Mouse (Mus musculus) intestine, embryonic 16.5 days (tissue): ENCODE results near the gene 2310033P09Rik. TPM values are rescaled to one million over a fixed set of nuclear protein-coding genes. Genes with fewer than 3 reads are reported as not detected.
A peak's percentile ranks its signal among the peaks of the same experiment; 100 is the strongest.

Source experiments
- ATAC-seq: fragments of 200-750 bp; cut with Nextera tagmentation; 2 replicates; pipeline ENCODE4 v1.8.0; 2017; ENCODE audit warnings: moderate TSS enrichment, moderate library complexity
- H3K27ac ChIP-seq: fragments of 300-500 bp; sonication (generic); 2 replicates; pipeline ENCODE4 v1.5.1; 2014; ENCODE audit warnings: mild to moderate bottlenecking, low read length
- H3K27me3 ChIP-seq: fragments of 300-500 bp; sonication (generic); replicated peaks from 2 replicates; pipeline ENCODE4 v1.6.1; 2014; ENCODE audit warnings: low read length, control low read depth, mixed read lengths; ENCODE audit not compliant: control insufficient read depth, insufficient read depth
- H3K36me3 ChIP-seq: fragments of 300-500 bp; sonication (generic); 2 replicates; pipeline ENCODE4 v1.6.1; 2014; ENCODE audit warnings: low read length, control low read depth; ENCODE audit not compliant: control insufficient read depth, insufficient read depth
- H3K4me1 ChIP-seq: fragments of 300-500 bp; sonication (generic); 2 replicates; pipeline ENCODE4 v1.6.1; 2014; ENCODE audit warnings: low read length, control low read depth, mixed read lengths; ENCODE audit not compliant: control insufficient read depth, insufficient read depth
- H3K4me2 ChIP-seq: fragments of 300-500 bp; sonication (generic); 2 replicates; pipeline ENCODE4 v1.6.1; 2014; ENCODE audit warnings: low read depth, low read length, control low read depth
- H3K4me3 ChIP-seq: fragments of 300-500 bp; sonication (generic); 2 replicates; pipeline ENCODE4 v1.5.1; 2014; ENCODE audit warnings: mild to moderate bottlenecking, low read length
- H3K9ac ChIP-seq: fragments of 300-500 bp; sonication (generic); 2 replicates; pipeline ENCODE4 v1.6.1; 2014; ENCODE audit warnings: low read depth, low read length
- H3K9me3 ChIP-seq: fragments of 300-500 bp; sonication (generic); 2 replicates; pipeline ENCODE4 v1.6.1; 2016; ENCODE audit warnings: low read length, control low read depth; ENCODE audit not compliant: control insufficient read depth
- WGBS: fragments of 180-500 bp; shearing (Covaris S2); extraction: QIAGEN DNeasy Blood & Tissue Kit; methylation state at CpG from one replicate; pipeline ENCODE4 v1.1.7; 2014; 5-methylcytosine and 5-hydroxymethylcytosine counted together
- polyA plus RNA-seq: library from polyadenylated mRNA; unstranded; fragments of >200 nt; fragmentation: Nextera tagmentation; extraction: Ambion mirVana; gene quantifications from 2 replicates; pipeline ENCODE4 v1.2.1, GENCODE M21; 2015

2310033P09Rik gene
- polyA plus RNA-seq, 1 experiment from 2014 or later, result 33.1 TPM

- Histone ChIP-seq H3K27ac (peak overlapping the region; percentile 94), H3K4me1 (peaks cover 6% of the 10 kb centered on the region), H3K9ac (peak overlapping the region; percentile 81), H3K4me3 (peak overlapping the region; percentile 75), H3K4me2 (peak overlapping the region; percentile 85), H3K9me3 (no peaks in the 10 kb centered on the region), H3K27me3 (no peaks in the 10 kb centered on the region), H3K36me3 (no peaks in the 10 kb centered on the region)
- ATAC-seq, result peak; percentile 96
- WGBS, result under 1% methylated on average over 56 of the region's 59 CpGs
These were observed 16.7 kb upstream of the 2310033P09Rik start for GRCm38 (mm10) chr11:59191231-59192058.

- WGBS, result 6% methylated on average over 16 of the region's 16 CpGs
- Histone ChIP-seq H3K4me1 (peaks cover 6% of the 10 kb centered on the region), H3K9ac (peak within 1 kb of the TSS; percentile 81), H3K27me3 (no peaks in the 10 kb centered on the region), H3K4me3 (peak within 1 kb of the TSS; percentile 75), H3K9me3 (no peaks in the 10 kb centered on the region), H3K4me2 (peak within 1 kb of the TSS; percentile 85), H3K27ac (peak within 1 kb of the TSS; percentile 94), H3K36me3 (no peaks in the 10 kb centered on the region)
- ATAC-seq, result no peak; the same call in 1 of the 2 replicates
These were observed 16.1 kb upstream of the 2310033P09Rik start, which contains the start of gene Guk1 for GRCm38 (mm10) chr11:59192059-59192386. TSS of gene Guk1 (minus strand) at chr11:59192212.

- ATAC-seq, result no peak
- H3K4me3 ChIP-seq, result no peak overlapping the region
These were observed 11.9 kb upstream of the 2310033P09Rik start for GRCm38 (mm10) chr11:59196230-59196629.

GRCm38 (mm10) chr11:59201216-59202002 lies 6.7 kb upstream of the 2310033P09Rik start:
- H3K9ac ChIP-seq, result peak overlapping the region; percentile 86
- ATAC-seq, result peak; percentile 22
- WGBS, result 29% methylated on average over 16 of the region's 16 CpGs
- peaks cover 16% of the 10 kb centered on the region for H3K4me1 ChIP-seq
- H3K4me2 ChIP-seq, result peak overlapping the region; percentile 83
- H3K27me3 ChIP-seq, result no peaks in the 10 kb centered on the region
- no peaks in the 10 kb centered on the region for H3K9me3 ChIP-seq
- H3K4me3 ChIP-seq, result peak overlapping the region; percentile 92
- peak overlapping the region; percentile 79 for H3K27ac ChIP-seq
- peaks cover 7% of the 10 kb centered on the region; the same call in 1 of the 2 replicates for H3K36me3 ChIP-seq

More at GRCm38 (mm10) chr11:59196230-59196629, 11.9 kb upstream of the 2310033P09Rik start:
- H3K36me3 ChIP-seq, result 0 out of 2 replicates have a peak, but pooled peaks cover 3% of the 10 kb centered on the region
- H3K9me3 ChIP-seq, result no peaks in the 10 kb centered on the region
- H3K27ac ChIP-seq, result no peak overlapping the region
- no peak overlapping the region for H3K4me2 ChIP-seq
- no peaks in the 10 kb centered on the region for H3K27me3 ChIP-seq
- peaks cover 6% of the 10 kb centered on the region for H3K4me1 ChIP-seq
- no peak overlapping the region for H3K9ac ChIP-seq

- H3K27ac ChIP-seq, result peak within 1 kb of the TSS; percentile 79
- peaks cover 16% of the 10 kb centered on the region for H3K4me1 ChIP-seq
- under 1% methylated on average over 63 of the region's 63 CpGs for WGBS
- peak within 1 kb of the TSS; percentile 86 for H3K9ac ChIP-seq
- peak within 1 kb of the TSS; percentile 92 for H3K4me2 ChIP-seq
- H3K4me3 ChIP-seq, result peak within 1 kb of the TSS; percentile 92
- H3K36me3 ChIP-seq, result peaks cover 7% of the 10 kb centered on the region; the same call in 1 of the 2 replicates
- peak; percentile 93 for ATAC-seq
- H3K9me3 ChIP-seq, result no peaks in the 10 kb centered on the region
- no peaks in the 10 kb centered on the region for H3K27me3 ChIP-seq
These were observed 5.8 kb upstream of the 2310033P09Rik start, which contains the start of gene Mrpl55 for GRCm38 (mm10) chr11:59202081-59202995. TSS of gene Mrpl55 (plus strand) at chr11:59202486.

GRCm38 (mm10) chr11:59209003-59209441 lies 901 bp downstream of the 2310033P09Rik start:
- peak; percentile 60 for ATAC-seq
- peak overlapping the region; percentile 97 for H3K27ac ChIP-seq
- peak overlapping the region; percentile 95 for H3K9ac ChIP-seq
- no peaks in the 10 kb centered on the region for H3K9me3 ChIP-seq
- 10% methylated on average over 18 of the region's 18 CpGs for WGBS
- H3K4me1 ChIP-seq, result peaks cover 11% of the 10 kb centered on the region
- H3K4me3 ChIP-seq, result peak overlapping the region; percentile 96
- no peaks in the 10 kb centered on the region for H3K27me3 ChIP-seq
- peak overlapping the region; percentile 80 for H3K4me2 ChIP-seq
- H3K36me3 ChIP-seq, result peaks cover 2% of the 10 kb centered on the region; the same call in 1 of the 2 replicates

GRCm38 (mm10) chr11:59209580-59209979 lies 1.5 kb downstream of the 2310033P09Rik start:
- Histone ChIP-seq H3K9ac (peak overlapping the region; percentile 50; the same call in 1 of the 2 replicates), H3K4me3 (peak overlapping the region; percentile 96), H3K27ac (peak overlapping the region; percentile 58), H3K4me2 (peak overlapping the region; percentile 80), H3K36me3 (no peaks in the 10 kb centered on the region), H3K27me3 (no peaks in the 10 kb centered on the region), H3K4me1 (peaks cover 11% of the 10 kb centered on the region), H3K9me3 (no peaks in the 10 kb centered on the region)
- 58% methylated on average over 5 of the region's 5 CpGs for WGBS
- ATAC-seq, result no peak

GRCm38 (mm10) chr11:59210020-59210419 lies 1.9 kb downstream of the 2310033P09Rik start:
- ATAC-seq, result no peak
- WGBS, result 87% methylated on average over 4 of the region's 4 CpGs
- no peak overlapping the region for H3K4me2 ChIP-seq
- H3K9ac ChIP-seq, result no peak overlapping the region
- peak overlapping the region; percentile 13; the same call in 1 of the 2 replicates for H3K27ac ChIP-seq
- H3K27me3 ChIP-seq, result no peaks in the 10 kb centered on the region
- H3K9me3 ChIP-seq, result no peaks in the 10 kb centered on the region
- no peak overlapping the region for H3K4me3 ChIP-seq
- H3K36me3 ChIP-seq, result no peaks in the 10 kb centered on the region
- peaks cover 11% of the 10 kb centered on the region for H3K4me1 ChIP-seq
